Mouse (Mus musculus): ENCODE data around the gene Cd47. TPM values are rescaled to one million over a fixed set of nuclear protein-coding genes. Genes with fewer than 3 reads are reported as not detected.

Cd47 gene
- total and polyA plus RNA-seq, 2 experiments, result 34.7 to 87.7 TPM

- Histone ChIP-seq H3K36me3 (ENCODE audit: control insufficient read depth, insufficient read depth, low read length) (no peaks in the 10 kb centered on the region), H3K79me2 (ENCODE audit: control insufficient read depth, insufficient read depth, low read length) (peaks cover 16% of the 10 kb centered on the region; the same call in 1 of the 2 replicates), H3K27me3 (ENCODE audit: control insufficient read depth, insufficient read depth, low read length) (no peaks in the 10 kb centered on the region), H3K9ac (ENCODE audit: low read depth, low read length) (no peak overlapping the region), H3K4me3 (ENCODE audit: insufficient read depth, low read depth, low read length) (no peak overlapping the region), H3K27ac (replicated peaks; ENCODE audit: insufficient read depth, low read depth, low read length) (no peak overlapping the region), H3K4me1 (ENCODE audit: control insufficient read depth, insufficient read depth, low read length) (peaks cover 11% of the 10 kb centered on the region)
- no peak for TF ChIP-seq CTCF (IDR thresholded peaks at IDR 0.05; ENCODE audit: low read depth, low read length)
- DNase-seq (ENCODE audit: extremely low read depth, low read depth, low spot score), result no peak
- 79% methylated on average over 6 of the region's 6 CpGs for WGBS
Observed at GRCm38 (mm10) chr16:49853633-49854032, 53.3 kb downstream of the Cd47 start.

GRCm38 (mm10) chr16:49854194-49854593, 53.9 kb downstream of the Cd47 start:
- H3K4me3 ChIP-seq (ENCODE audit: insufficient read depth, low read depth, low read length), result no peak overlapping the region
- H3K36me3 ChIP-seq (ENCODE audit: control insufficient read depth, insufficient read depth, low read length), result no peaks in the 10 kb centered on the region
- peaks cover 19% of the 10 kb centered on the region; the same call in 1 of the 2 replicates for H3K79me2 ChIP-seq (ENCODE audit: control insufficient read depth, insufficient read depth, low read length)
- H3K9ac ChIP-seq (ENCODE audit: low read depth, low read length), result no peak overlapping the region
- H3K4me1 ChIP-seq (ENCODE audit: control insufficient read depth, insufficient read depth, low read length), result peaks cover 16% of the 10 kb centered on the region
- H3K27ac ChIP-seq (replicated peaks; ENCODE audit: insufficient read depth, low read depth, low read length), result peak overlapping the region; percentile 86; the same call in 1 of the 2 replicates
- DNase-seq (ENCODE audit: extremely low read depth, low read depth, low spot score), result peak; percentile 48
- no peaks in the 10 kb centered on the region for H3K27me3 ChIP-seq (ENCODE audit: control insufficient read depth, insufficient read depth, low read length)
- TF ChIP-seq CTCF (IDR thresholded peaks at IDR 0.05; ENCODE audit: low read depth, low read length) (no peak), POLR2A (IDR thresholded peaks at IDR 0.05; ENCODE audit: extremely low read depth, insufficient read depth, low read length) (no peak)
- 70% methylated on average over 6 of the region's 6 CpGs for WGBS

GRCm38 (mm10) chr16:49854931-49855835, 54.9 kb downstream of the Cd47 start:
- H3K9ac ChIP-seq (ENCODE audit: low read depth, low read length), result peak overlapping the region; percentile 97
- peaks cover 19% of the 10 kb centered on the region for H3K4me1 ChIP-seq (ENCODE audit: control insufficient read depth, insufficient read depth, low read length)
- WGBS, result under 1% methylated on average over 71 of the region's 74 CpGs
- H3K4me3 ChIP-seq (ENCODE audit: insufficient read depth, low read depth, low read length), result peak overlapping the region; percentile 63
- peak; percentile 34 for TF ChIP-seq CTCF (IDR thresholded peaks at IDR 0.05; ENCODE audit: low read depth, low read length)
- peak; percentile 82 for TF ChIP-seq POLR2A (IDR thresholded peaks at IDR 0.05; ENCODE audit: extremely low read depth, insufficient read depth, low read length)
- no peaks in the 10 kb centered on the region for H3K27me3 ChIP-seq (ENCODE audit: control insufficient read depth, insufficient read depth, low read length)
- H3K79me2 ChIP-seq (ENCODE audit: control insufficient read depth, insufficient read depth, low read length), result peaks cover 29% of the 10 kb centered on the region; the same call in 1 of the 2 replicates
- peak overlapping the region; percentile 86 for H3K27ac ChIP-seq (replicated peaks; ENCODE audit: insufficient read depth, low read depth, low read length)
- H3K36me3 ChIP-seq (ENCODE audit: control insufficient read depth, insufficient read depth, low read length), result peaks cover 2% of the 10 kb centered on the region; the same call in 1 of the 2 replicates
- peak; percentile 83 for DNase-seq (ENCODE audit: extremely low read depth, low read depth, low spot score)

DNA sequence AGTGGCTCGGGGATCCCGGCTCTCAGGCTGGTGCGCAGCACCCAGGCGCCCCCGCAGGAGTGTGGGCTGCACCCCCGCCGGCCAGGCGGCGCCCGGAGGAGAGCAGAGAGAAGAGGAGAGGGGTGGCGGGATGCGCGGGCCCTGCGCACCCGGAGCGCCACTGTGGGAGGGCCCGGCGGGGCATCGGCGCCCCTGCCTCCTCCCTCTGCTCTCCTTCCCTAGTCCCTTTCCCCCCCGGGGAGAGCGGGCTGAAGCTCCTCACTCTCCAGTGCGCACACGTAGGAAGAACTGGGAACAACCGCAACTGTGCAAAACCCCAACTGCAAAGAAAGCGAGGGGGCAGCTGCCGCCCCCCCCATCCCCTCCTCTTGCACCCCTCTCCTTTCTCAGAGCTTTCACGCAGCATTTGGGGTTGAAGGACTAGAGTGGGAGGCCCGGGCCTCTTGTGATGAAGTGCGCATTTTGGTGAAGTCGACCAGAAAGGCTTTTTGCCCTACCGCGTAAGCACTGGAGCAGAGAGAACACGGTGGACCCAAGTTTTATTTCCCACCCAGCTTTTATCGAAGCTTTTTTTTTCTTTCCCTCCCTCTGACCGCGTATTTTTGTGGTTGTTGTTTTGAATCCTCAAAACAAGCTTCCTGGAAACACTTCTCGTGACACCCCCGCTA, 55.6 kb downstream of the Cd47 start:
- peaks cover 19% of the 10 kb centered on the region for H3K4me1 ChIP-seq (ENCODE audit: control insufficient read depth, insufficient read depth, low read length)
- WGBS, result under 1% methylated on average over 39 of the region's 39 CpGs

DNA sequence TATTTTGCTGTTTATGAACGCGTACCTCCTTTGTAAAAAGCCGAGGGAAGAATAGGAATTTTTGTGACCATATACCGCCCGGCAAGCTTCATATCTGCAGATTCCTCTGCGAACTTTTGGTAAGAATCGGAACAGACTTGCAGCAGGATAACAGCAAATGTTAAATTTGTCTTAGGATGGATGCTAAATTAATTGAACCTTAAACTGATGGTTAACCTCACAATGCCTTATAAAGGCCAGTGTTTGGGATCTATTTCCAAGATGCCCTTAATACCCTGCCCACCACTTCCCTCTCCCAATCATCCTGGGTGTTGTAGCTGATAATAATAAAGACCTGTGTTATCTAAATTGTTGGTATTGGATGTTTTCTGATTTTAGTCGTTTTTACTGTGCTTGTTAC, 56.3 kb downstream of the Cd47 start:
- H3K27ac ChIP-seq (replicated peaks; ENCODE audit: insufficient read depth, low read depth, low read length), result peak overlapping the region; percentile 86; the same call in 1 of the 2 replicates
- DNase-seq (ENCODE audit: extremely low read depth, low read depth, low spot score), result no peak
- peaks cover 31% of the 10 kb centered on the region; the same call in 1 of the 2 replicates for H3K79me2 ChIP-seq (ENCODE audit: control insufficient read depth, insufficient read depth, low read length)
- peaks cover 20% of the 10 kb centered on the region for H3K4me1 ChIP-seq (ENCODE audit: control insufficient read depth, insufficient read depth, low read length)
- H3K4me3 ChIP-seq (ENCODE audit: insufficient read depth, low read depth, low read length), result peak overlapping the region; percentile 63
- peaks cover 5% of the 10 kb centered on the region; the same call in 1 of the 2 replicates for H3K36me3 ChIP-seq (ENCODE audit: control insufficient read depth, insufficient read depth, low read length)
- no peaks in the 10 kb centered on the region for H3K27me3 ChIP-seq (ENCODE audit: control insufficient read depth, insufficient read depth, low read length)
- H3K9ac ChIP-seq (ENCODE audit: low read depth, low read length), result peak overlapping the region; percentile 97; the same call in 1 of the 2 replicates
- TF ChIP-seq CTCF (IDR thresholded peaks at IDR 0.05; ENCODE audit: low read depth, low read length) (no peak), POLR2A (IDR thresholded peaks at IDR 0.05; ENCODE audit: extremely low read depth, insufficient read depth, low read length) (no peak)
- 3% methylated on average over 8 of the region's 8 CpGs for WGBS

More for the DNA sequence above, 55.6 kb downstream of the Cd47 start:
- Histone ChIP-seq H3K36me3 (ENCODE audit: control insufficient read depth, insufficient read depth, low read length) (peaks cover 5% of the 10 kb centered on the region; the same call in 1 of the 2 replicates), H3K27ac (replicated peaks; ENCODE audit: insufficient read depth, low read depth, low read length) (peak overlapping the region; percentile 86), H3K79me2 (ENCODE audit: control insufficient read depth, insufficient read depth, low read length) (peaks cover 29% of the 10 kb centered on the region; the same call in 1 of the 2 replicates), H3K27me3 (ENCODE audit: control insufficient read depth, insufficient read depth, low read length) (no peaks in the 10 kb centered on the region), H3K4me3 (ENCODE audit: insufficient read depth, low read depth, low read length) (peak overlapping the region; percentile 63), H3K9ac (ENCODE audit: low read depth, low read length) (peak overlapping the region; percentile 97)
- peak; percentile 45 for DNase-seq (ENCODE audit: extremely low read depth, low read depth, low spot score)
- TF ChIP-seq CTCF (IDR thresholded peaks at IDR 0.05; ENCODE audit: low read depth, low read length) (no peak), POLR2A (IDR thresholded peaks at IDR 0.05; ENCODE audit: extremely low read depth, insufficient read depth, low read length) (0 out of 2 replicates have a peak, but pooled peaks have one; percentile 16)

Data from liver, adult 2 months (tissue).